8 mouse cellular contexts compared by ENCODE assay signal in genomic region chr11:109331424-109331824, GRCm38 (mm10). TPM values are rescaled to one million over a fixed set of nuclear protein-coding genes. Genes with fewer than 3 reads are reported as not detected.
A peak's percentile ranks its signal among the peaks of the same experiment; 100 is the strongest.
DNase-seq lines count a peak whose midpoint lies in the region; ATAC-seq lines count a peak whose summit lies in the region.

No protein-coding gene starts in this region.

- ATAC-seq in CD4-positive, CD25-positive, alpha-beta regulatory T cell, adult 4 months = peak; percentile 98
- ATAC-seq in heart, embryonic 15.5 days (replicated peaks; ENCODE audit: insufficient number of reproducible peaks, insufficient read depth, low FRiP score, low read depth) = peak; percentile 85
- ATAC-seq in liver, embryonic 15.5 days (ENCODE audit: insufficient read depth) = peak; percentile 87
- peak; percentile 94 for ATAC-seq in neural tube, embryonic 12.5 days (ENCODE audit: low FRiP score, low read depth)

- H3K4me3 ChIP-seq in forebrain, embryonic 10.5 days = peak overlapping the region; percentile 41
- H3K4me3 ChIP-seq in heart, embryonic 15.5 days = peak overlapping the region; percentile 52
- H3K4me3 ChIP-seq in liver, embryonic 15.5 days (replicated peaks) = peak overlapping the region; percentile 53
- H3K4me3 ChIP-seq in neural tube, embryonic 12.5 days = no peak overlapping the region

- 5% methylated on average over 6 of the region's 6 CpGs for WGBS in forebrain, embryonic 10.5 days
- WGBS in heart, embryonic 15.5 days = 7% methylated on average over 6 of the region's 6 CpGs
- 4% methylated on average over 6 of the region's 6 CpGs for WGBS in liver, embryonic 15.5 days (ENCODE audit: insufficient replicate concordance)
- WGBS in neural tube, embryonic 12.5 days = 11% methylated on average over 6 of the region's 6 CpGs

- peak overlapping the region; percentile 53 for H3K9ac ChIP-seq in heart, embryonic 15.5 days
- peak overlapping the region; percentile 46; the same call in 1 of the 2 replicates for H3K9ac ChIP-seq in liver, embryonic 15.5 days
- H3K9ac ChIP-seq in neural tube, embryonic 12.5 days = 0 out of 2 replicates have a peak overlapping the region, but pooled peaks have one; percentile 6

- peaks cover 11% of the 10 kb centered on the region for H3K4me1 ChIP-seq in forebrain, embryonic 10.5 days
- H3K4me1 ChIP-seq in heart, embryonic 15.5 days (replicated peaks) = peaks cover 8% of the 10 kb centered on the region
- peaks cover 17% of the 10 kb centered on the region for H3K4me1 ChIP-seq in liver, embryonic 15.5 days (replicated peaks)
- peaks cover 3% of the 10 kb centered on the region; the same call in 1 of the 2 replicates for H3K4me1 ChIP-seq in neural tube, embryonic 12.5 days

- no peak overlapping the region for H3K27ac ChIP-seq in forebrain, embryonic 10.5 days
- no peak overlapping the region for H3K27ac ChIP-seq in heart, embryonic 15.5 days
- no peak overlapping the region for H3K27ac ChIP-seq in liver, embryonic 15.5 days (replicated peaks)
- no peak overlapping the region for H3K27ac ChIP-seq in neural tube, embryonic 12.5 days

- H3K27me3 ChIP-seq in forebrain, embryonic 10.5 days (ENCODE audit: poor library complexity, severe bottlenecking) = peaks cover 7% of the 10 kb centered on the region; the same call in 1 of the 2 replicates
- H3K27me3 ChIP-seq in heart, embryonic 15.5 days = no peaks in the 10 kb centered on the region
- no peaks in the 10 kb centered on the region for H3K27me3 ChIP-seq in liver, embryonic 15.5 days
- no peaks in the 10 kb centered on the region for H3K27me3 ChIP-seq in neural tube, embryonic 12.5 days (replicated peaks)

- no peaks in the 10 kb centered on the region for H3K9me3 ChIP-seq in forebrain, embryonic 10.5 days
- H3K9me3 ChIP-seq in heart, embryonic 15.5 days (replicated peaks) = no peaks in the 10 kb centered on the region
- no peaks in the 10 kb centered on the region for H3K9me3 ChIP-seq in liver, embryonic 15.5 days (replicated peaks)
- H3K9me3 ChIP-seq in neural tube, embryonic 12.5 days = no peaks in the 10 kb centered on the region

- no peaks in the 10 kb centered on the region for H3K36me3 ChIP-seq in forebrain, embryonic 10.5 days (replicated peaks)
- H3K36me3 ChIP-seq in heart, embryonic 15.5 days = no peaks in the 10 kb centered on the region
- no peaks in the 10 kb centered on the region for H3K36me3 ChIP-seq in liver, embryonic 15.5 days (replicated peaks)
- H3K36me3 ChIP-seq in neural tube, embryonic 12.5 days = no peaks in the 10 kb centered on the region

- H3K4me2 ChIP-seq in heart, embryonic 15.5 days = peak overlapping the region; percentile 70
- peak overlapping the region; percentile 75 for H3K4me2 ChIP-seq in liver, embryonic 15.5 days
- peak overlapping the region; percentile 51 for H3K4me2 ChIP-seq in neural tube, embryonic 12.5 days (replicated peaks)

- peak; percentile 71 for DNase-seq in c-Kit-negative CD71-positive TER-119-positive erythroid progenitor cells, embryonic 14.5 days (ENCODE audit: low read depth, low spot score)
- peak; percentile 93 for DNase-seq in forebrain, embryonic 10.5 days (ENCODE audit: extremely low spot score, low spot score)
- peak; percentile 96 to 99 for DNase-seq in kidney, postnatal 25 days
- DNase-seq in telencephalon, adult 2 months (ENCODE audit: low read depth, low spot score) = peak; percentile 80

RNA-seq across cellular contexts. Expression of gene Gna13, which starts 31.2 kb away (rescaled TPM):
- polyA plus RNA-seq in CD4-positive, CD25-positive, alpha-beta regulatory T cell, adult 4 months (2017; shearing (Covaris generic)) = 10 to 100 TPM; 55.1 to 57.8 TPM
- 16.8 and 18.3 TPM in 2 replicates for polyA plus RNA-seq in forebrain, embryonic 10.5 days (2016; fragmentation: Nextera tagmentation; extraction: Ambion mirVana)
- 19.3 and 19.9 TPM in 2 replicates for polyA plus RNA-seq in heart, embryonic 15.5 days (2015; fragmentation: Nextera tagmentation; extraction: Ambion mirVana)
- polyA plus RNA-seq in liver, embryonic 15.5 days (2015; fragmentation: Nextera tagmentation; extraction: Ambion mirVana) = 13.3 and 14.7 TPM in 2 replicates
- 18.6 and 18.7 TPM in 2 replicates for polyA plus RNA-seq in neural tube, embryonic 12.5 days (2016; fragmentation: Nextera tagmentation; extraction: Ambion mirVana)

RNA-seq across cellular contexts. Expression of gene Rgs9, which starts 33.5 kb away (rescaled TPM):
- 1 to 10 TPM; 4.2 to 6.9 TPM for polyA plus RNA-seq in CD4-positive, CD25-positive, alpha-beta regulatory T cell, adult 4 months (2017; shearing (Covaris generic))
- 1.3 and 2.0 TPM in 2 replicates for polyA plus RNA-seq in forebrain, embryonic 10.5 days (2016; fragmentation: Nextera tagmentation; extraction: Ambion mirVana)
- 0.59 and 1.3 TPM in 2 replicates for polyA plus RNA-seq in heart, embryonic 15.5 days (2015; fragmentation: Nextera tagmentation; extraction: Ambion mirVana)
- 0.03 TPM in 1 of 2 replicates, not detected in the other for polyA plus RNA-seq in liver, embryonic 15.5 days (2015; fragmentation: Nextera tagmentation; extraction: Ambion mirVana)
- 3.4 TPM in 2 replicates for polyA plus RNA-seq in neural tube, embryonic 12.5 days (2016; fragmentation: Nextera tagmentation; extraction: Ambion mirVana)
